Mouse (Mus musculus): ENCODE measurements around the gene Nynrin.

Nynrin gene

DNA sequence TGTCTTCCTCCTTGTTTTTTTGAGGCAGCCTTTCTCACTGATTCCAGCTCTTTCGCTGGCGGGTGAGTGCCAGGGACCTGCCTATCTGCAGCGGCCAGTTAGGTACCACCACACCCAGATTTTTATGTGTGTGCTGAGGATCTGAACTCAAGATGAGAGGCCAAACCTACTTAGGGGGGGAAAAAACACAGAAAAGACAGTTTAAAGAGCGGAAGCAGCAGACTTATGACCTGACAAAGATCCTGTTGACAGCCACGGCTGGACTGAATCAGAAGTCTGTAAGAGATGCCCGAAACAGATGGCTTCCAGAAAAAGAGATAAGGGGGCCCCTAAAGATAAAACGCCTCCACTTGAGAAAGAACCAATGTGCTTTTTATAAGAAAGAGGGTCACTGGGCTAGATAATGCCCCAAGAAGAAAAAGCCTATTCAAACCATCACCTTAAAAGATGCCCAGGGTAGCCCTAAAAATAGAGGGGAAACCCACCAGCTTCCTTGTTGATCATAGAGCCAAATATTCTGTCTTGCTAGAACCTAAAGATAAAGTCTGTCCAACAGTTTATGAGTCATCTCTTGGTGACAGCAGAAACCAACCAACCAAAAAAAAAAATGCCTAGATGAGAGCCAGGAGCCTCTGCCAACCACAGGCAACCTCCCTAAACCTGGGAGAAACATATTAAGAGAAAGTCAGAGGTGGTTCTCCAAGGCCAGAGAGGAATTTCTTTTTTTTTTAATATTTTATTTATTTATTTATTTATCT lies 68.8 kb downstream of the Nynrin start:
- DNase-seq (ENCODE audit: extremely low read depth, low read depth, low spot score) = no peak

Data from fat pad, adult 2 months (tissue).